Mouse (Mus musculus): Measurements from ENCODE around the gene Il6st. TPM values are rescaled to one million over a fixed set of nuclear protein-coding genes. Genes with fewer than 3 reads are reported as not detected.

Gene Il6st
- polyA plus RNA-seq, 1 experiment from 2014 or later, result 20.2 TPM

DNA sequence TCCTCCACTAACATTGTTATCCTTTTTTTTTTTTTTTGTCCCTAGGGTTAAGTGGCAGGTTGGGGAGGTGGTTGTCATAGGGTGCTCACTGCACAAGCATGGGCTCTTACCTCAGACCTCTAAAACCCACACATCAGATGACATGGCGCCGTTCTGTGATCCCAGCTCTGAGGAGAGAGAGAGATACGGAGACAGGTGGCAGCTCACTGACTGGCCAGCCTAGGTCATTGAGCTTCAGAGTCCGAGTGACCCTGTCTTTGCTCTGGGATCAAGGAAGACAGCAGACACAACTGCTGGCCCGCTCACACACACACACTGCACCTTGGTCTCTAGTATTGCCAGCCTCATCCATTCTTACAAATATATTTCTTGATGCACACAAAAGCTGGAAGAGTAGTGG is 18.7 kb downstream of the Il6st start:
- Histone ChIP-seq H3K9ac (ENCODE audit: low read length) (no peak overlapping the region), H3K27me3 (ENCODE audit: control insufficient read depth, insufficient read depth, low read length) (no peaks in the 10 kb centered on the region), H3K27ac (replicated peaks; ENCODE audit: low read depth, low read length) (no peak overlapping the region), H3K36me3 (ENCODE audit: control insufficient read depth, insufficient read depth, low read length) (peaks cover 4% of the 10 kb centered on the region), H3K4me1 (ENCODE audit: control insufficient read depth, insufficient read depth, low read length) (no peaks in the 10 kb centered on the region), H3K9me3 (ENCODE audit: control insufficient read depth, low read length) (no peaks in the 10 kb centered on the region), H3K4me3 (ENCODE audit: low read depth, low read length) (no peak overlapping the region), H3K4me2 (ENCODE audit: low read depth, severe bottlenecking) (no peak overlapping the region)
- no peak for ATAC-seq (ENCODE audit: insufficient number of reproducible peaks, low FRiP score, low TSS enrichment, low read depth)
- 94% methylated on average over 5 of the region's 5 CpGs for WGBS
- DNase-seq (ENCODE audit: low spot score), result no peak

DNA sequence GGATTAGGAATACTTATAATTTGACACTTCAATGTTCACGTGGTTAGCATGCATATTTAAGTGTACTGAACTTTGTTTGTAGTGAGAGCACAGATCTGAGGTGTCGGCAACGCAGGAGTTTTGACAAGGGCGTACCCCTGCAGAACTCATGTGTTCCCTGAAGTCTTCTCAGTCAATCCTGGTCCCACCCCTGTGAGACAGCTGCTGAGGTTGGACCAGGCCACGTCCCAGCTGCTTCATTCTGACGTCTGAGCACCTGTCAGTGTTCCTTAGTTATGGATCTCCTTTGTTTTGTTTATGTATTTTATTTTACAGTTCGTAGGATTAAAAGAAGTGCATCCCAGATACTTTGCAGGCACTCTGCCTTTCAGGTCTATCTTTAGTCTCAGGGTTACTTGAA is 19.1 kb downstream of the Il6st start:
- Histone ChIP-seq H3K4me3 (ENCODE audit: low read depth, low read length) (no peak overlapping the region), H3K4me2 (ENCODE audit: low read depth, severe bottlenecking) (no peak overlapping the region), H3K9me3 (ENCODE audit: control insufficient read depth, low read length) (no peaks in the 10 kb centered on the region), H3K9ac (ENCODE audit: low read length) (no peak overlapping the region), H3K36me3 (ENCODE audit: control insufficient read depth, insufficient read depth, low read length) (peaks cover 4% of the 10 kb centered on the region), H3K27me3 (ENCODE audit: control insufficient read depth, insufficient read depth, low read length) (no peaks in the 10 kb centered on the region), H3K4me1 (ENCODE audit: control insufficient read depth, insufficient read depth, low read length) (no peaks in the 10 kb centered on the region), H3K27ac (replicated peaks; ENCODE audit: low read depth, low read length) (no peak overlapping the region)
- 88% methylated on average over 7 of the region's 7 CpGs for WGBS
- ATAC-seq (ENCODE audit: insufficient number of reproducible peaks, low FRiP score, low TSS enrichment, low read depth) (no peak), DNase-seq (ENCODE audit: low spot score) (no peak)

DNA sequence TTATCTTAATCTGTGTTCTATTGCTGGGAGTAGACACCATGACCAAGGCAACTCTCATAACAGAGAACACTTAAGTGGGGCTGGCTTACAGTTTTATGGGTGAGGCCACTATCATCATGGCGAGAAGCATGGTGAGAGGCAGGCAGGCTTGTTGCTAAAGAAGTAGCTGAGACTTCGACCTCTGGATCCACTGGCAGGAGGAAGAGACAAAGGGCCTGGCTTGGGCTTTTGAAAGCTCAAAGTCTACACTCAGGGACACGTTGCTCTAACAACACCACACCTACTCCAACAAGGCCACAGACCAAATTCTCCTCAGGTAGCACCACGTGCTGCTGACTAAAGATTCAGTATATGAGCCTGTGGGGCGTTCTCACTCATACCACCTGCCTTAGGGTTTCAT is 22.4 kb downstream of the Il6st start:
- H3K9me3 ChIP-seq (ENCODE audit: control insufficient read depth, low read length), result no peaks in the 10 kb centered on the region
- H3K4me3 ChIP-seq (ENCODE audit: low read depth, low read length), result no peak overlapping the region
- no peaks in the 10 kb centered on the region for H3K4me1 ChIP-seq (ENCODE audit: control insufficient read depth, insufficient read depth, low read length)
- DNase-seq (ENCODE audit: low spot score) (no peak), ATAC-seq (ENCODE audit: insufficient number of reproducible peaks, low FRiP score, low TSS enrichment, low read depth) (no peak)
- H3K4me2 ChIP-seq (ENCODE audit: low read depth, severe bottlenecking), result no peak overlapping the region
- 92% methylated on average over 5 of the region's 5 CpGs for WGBS
- peaks cover 4% of the 10 kb centered on the region for H3K36me3 ChIP-seq (ENCODE audit: control insufficient read depth, insufficient read depth, low read length)
- H3K27ac ChIP-seq (replicated peaks; ENCODE audit: low read depth, low read length), result no peak overlapping the region
- H3K9ac ChIP-seq (ENCODE audit: low read length), result no peak overlapping the region
- H3K27me3 ChIP-seq (ENCODE audit: control insufficient read depth, insufficient read depth, low read length), result no peaks in the 10 kb centered on the region

DNA sequence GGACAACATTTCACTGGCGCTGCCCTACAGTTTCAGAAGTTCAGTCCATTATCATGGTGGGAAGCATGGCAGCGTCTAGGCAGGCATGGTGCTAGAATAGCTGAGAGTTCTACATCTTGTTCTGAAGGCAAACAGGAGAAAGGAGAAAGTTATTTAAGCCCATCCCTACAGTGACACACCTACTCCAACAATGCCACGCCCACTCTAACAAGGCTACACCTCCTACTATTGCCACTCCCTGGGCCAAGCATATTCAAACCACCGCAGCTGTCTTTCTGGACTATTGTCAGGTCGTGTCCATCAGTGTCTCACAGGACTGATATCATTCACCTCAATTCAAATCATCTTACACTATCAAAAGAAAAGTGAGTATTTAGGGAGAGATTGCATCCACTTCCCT is 22.8 kb downstream of the Il6st start:
- Histone ChIP-seq H3K4me2 (ENCODE audit: low read depth, severe bottlenecking) (no peak overlapping the region), H3K4me3 (ENCODE audit: low read depth, low read length) (no peak overlapping the region), H3K36me3 (ENCODE audit: control insufficient read depth, insufficient read depth, low read length) (peaks cover 4% of the 10 kb centered on the region), H3K9me3 (ENCODE audit: control insufficient read depth, low read length) (no peaks in the 10 kb centered on the region), H3K27ac (replicated peaks; ENCODE audit: low read depth, low read length) (no peak overlapping the region), H3K4me1 (ENCODE audit: control insufficient read depth, insufficient read depth, low read length) (no peaks in the 10 kb centered on the region), H3K27me3 (ENCODE audit: control insufficient read depth, insufficient read depth, low read length) (no peaks in the 10 kb centered on the region), H3K9ac (ENCODE audit: low read length) (no peak overlapping the region)
- ATAC-seq (ENCODE audit: insufficient number of reproducible peaks, low FRiP score, low TSS enrichment, low read depth), result no peak
- DNase-seq (ENCODE audit: low spot score), result no peak
- WGBS, result 93% methylated on average over 5 of the region's 5 CpGs

DNA sequence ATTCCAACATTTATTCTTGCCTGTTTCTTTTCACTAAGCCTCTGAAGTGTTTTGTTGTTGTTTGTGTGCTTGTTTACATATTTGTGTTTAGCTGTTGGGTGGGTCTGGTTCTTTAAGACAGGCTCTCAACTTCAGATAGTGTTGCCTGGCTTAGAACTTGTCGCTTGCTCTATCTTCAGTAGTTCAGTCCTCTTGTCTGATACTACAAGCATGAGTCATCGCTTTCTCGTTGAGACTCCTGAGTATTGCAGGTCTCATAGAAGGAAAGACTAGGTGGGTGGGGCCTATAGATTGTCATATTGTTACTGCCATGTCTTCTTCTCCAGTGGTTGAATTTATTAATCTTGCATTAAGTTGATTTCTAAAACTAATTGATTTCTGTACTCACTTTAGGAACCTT is 26.2 kb downstream of the Il6st start:
- Histone ChIP-seq H3K9me3 (ENCODE audit: control insufficient read depth, low read length) (no peaks in the 10 kb centered on the region), H3K4me3 (ENCODE audit: low read depth, low read length) (no peak overlapping the region), H3K9ac (ENCODE audit: low read length) (no peak overlapping the region), H3K4me1 (ENCODE audit: control insufficient read depth, insufficient read depth, low read length) (no peaks in the 10 kb centered on the region), H3K36me3 (ENCODE audit: control insufficient read depth, insufficient read depth, low read length) (peaks cover 6% of the 10 kb centered on the region), H3K27me3 (ENCODE audit: control insufficient read depth, insufficient read depth, low read length) (no peaks in the 10 kb centered on the region), H3K27ac (replicated peaks; ENCODE audit: low read depth, low read length) (no peak overlapping the region), H3K4me2 (ENCODE audit: low read depth, severe bottlenecking) (no peak overlapping the region)
- DNase-seq (ENCODE audit: low spot score) (no peak), ATAC-seq (ENCODE audit: insufficient number of reproducible peaks, low FRiP score, low TSS enrichment, low read depth) (no peak)
- WGBS, result over 99% methylated on average over 3 of the region's 3 CpGs

DNA sequence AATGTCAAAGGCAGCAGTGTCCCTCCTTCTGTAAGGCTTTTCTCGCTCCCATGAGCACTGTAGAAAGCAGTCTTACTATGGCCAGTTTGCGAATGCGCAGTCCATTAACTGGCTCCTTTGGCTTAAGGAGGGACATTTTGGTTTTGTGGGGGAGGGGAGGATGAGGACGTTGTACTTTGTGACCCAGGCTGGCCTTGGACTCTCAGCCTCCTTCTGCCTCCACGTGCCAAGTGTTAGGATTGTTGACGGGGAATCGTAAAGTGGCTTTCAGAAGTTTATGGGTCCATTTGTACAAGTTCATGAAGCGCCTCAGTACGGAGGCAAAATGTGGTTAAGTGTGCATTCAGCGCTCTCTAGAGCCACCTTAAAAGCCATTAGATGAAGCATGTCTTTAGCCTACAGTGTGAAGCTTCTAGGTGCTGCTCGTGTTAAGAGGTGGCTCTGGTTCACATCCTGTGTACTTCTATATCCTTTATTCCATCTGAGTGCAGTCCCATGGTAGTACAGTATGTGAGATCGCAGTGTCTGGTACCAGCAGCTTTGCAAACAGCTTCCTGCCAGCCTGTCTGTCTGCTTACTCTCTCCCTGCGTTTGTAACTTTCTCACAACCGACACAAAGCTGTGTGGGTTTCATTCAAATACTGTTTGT is 27.9 kb downstream of the Il6st start:
- no peak overlapping the region for H3K4me3 ChIP-seq (ENCODE audit: low read depth, low read length)
- no peak overlapping the region for H3K4me2 ChIP-seq (ENCODE audit: low read depth, severe bottlenecking)
- no peaks in the 10 kb centered on the region for H3K9me3 ChIP-seq (ENCODE audit: control insufficient read depth, low read length)
- ATAC-seq (ENCODE audit: insufficient number of reproducible peaks, low FRiP score, low TSS enrichment, low read depth) (no peak), DNase-seq (ENCODE audit: low spot score) (no peak)
- no peak overlapping the region for H3K27ac ChIP-seq (replicated peaks; ENCODE audit: low read depth, low read length)
- WGBS, result 67% methylated on average over 14 of the region's 14 CpGs
- H3K27me3 ChIP-seq (ENCODE audit: control insufficient read depth, insufficient read depth, low read length), result no peaks in the 10 kb centered on the region
- H3K9ac ChIP-seq (ENCODE audit: low read length), result no peak overlapping the region
- H3K4me1 ChIP-seq (ENCODE audit: control insufficient read depth, insufficient read depth, low read length), result no peaks in the 10 kb centered on the region
- H3K36me3 ChIP-seq (ENCODE audit: control insufficient read depth, insufficient read depth, low read length), result peaks cover 4% of the 10 kb centered on the region

DNA sequence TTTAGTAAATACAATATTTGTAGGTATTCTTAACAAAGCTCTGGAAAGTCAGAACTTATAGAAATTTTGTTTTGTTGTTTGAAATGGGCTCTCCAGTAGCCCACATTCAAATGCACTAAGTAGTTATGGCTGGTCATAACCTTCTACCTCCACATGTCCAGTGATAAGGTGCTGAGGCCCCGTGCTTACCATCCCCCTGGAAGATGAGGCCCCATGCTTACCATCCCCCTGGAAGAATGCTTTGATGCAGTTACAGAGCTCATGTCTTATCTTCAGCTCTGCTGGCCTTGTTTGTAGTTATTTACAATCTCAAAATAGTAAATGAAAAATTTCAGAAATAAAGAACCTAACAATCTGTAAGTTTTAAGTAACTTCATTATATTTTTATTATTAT is 28.4 kb downstream of the Il6st start:
- no peaks in the 10 kb centered on the region for H3K27me3 ChIP-seq (ENCODE audit: control insufficient read depth, insufficient read depth, low read length)
- no peaks in the 10 kb centered on the region for H3K9me3 ChIP-seq (ENCODE audit: control insufficient read depth, low read length)
- H3K36me3 ChIP-seq (ENCODE audit: control insufficient read depth, insufficient read depth, low read length), result peaks cover 4% of the 10 kb centered on the region
- H3K4me1 ChIP-seq (ENCODE audit: control insufficient read depth, insufficient read depth, low read length), result no peaks in the 10 kb centered on the region
- 83% methylated on average over 1 of the region's 1 CpGs for WGBS
- H3K4me3 ChIP-seq (ENCODE audit: low read depth, low read length), result no peak overlapping the region
- H3K4me2 ChIP-seq (ENCODE audit: low read depth, severe bottlenecking), result no peak overlapping the region
- H3K9ac ChIP-seq (ENCODE audit: low read length), result no peak overlapping the region
- H3K27ac ChIP-seq (replicated peaks; ENCODE audit: low read depth, low read length), result no peak overlapping the region
- no peak for ATAC-seq (ENCODE audit: insufficient number of reproducible peaks, low FRiP score, low TSS enrichment, low read depth)
- no peak for DNase-seq (ENCODE audit: low spot score)

DNA sequence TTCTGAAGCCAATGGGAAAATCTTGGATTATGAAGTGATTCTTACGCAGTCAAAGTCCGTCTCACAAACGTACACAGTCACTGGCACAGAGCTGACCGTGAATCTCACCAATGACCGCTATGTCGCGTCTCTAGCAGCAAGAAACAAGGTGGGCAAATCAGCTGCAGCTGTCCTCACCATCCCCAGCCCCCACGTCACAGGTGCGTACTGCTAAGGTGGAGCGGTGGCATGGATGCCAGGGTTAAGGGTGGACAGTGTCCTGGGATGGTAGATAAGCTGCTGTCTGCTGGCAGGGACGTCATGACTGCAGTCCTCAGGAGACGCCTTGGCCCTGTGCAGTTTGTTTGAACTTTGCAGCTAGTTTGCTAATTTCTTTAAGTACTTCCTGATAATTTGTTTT is 30.7 kb downstream of the Il6st start:
- Histone ChIP-seq H3K27me3 (ENCODE audit: control insufficient read depth, insufficient read depth, low read length) (no peaks in the 10 kb centered on the region), H3K4me1 (ENCODE audit: control insufficient read depth, insufficient read depth, low read length) (no peaks in the 10 kb centered on the region), H3K4me3 (ENCODE audit: low read depth, low read length) (no peak overlapping the region), H3K9me3 (ENCODE audit: control insufficient read depth, low read length) (no peaks in the 10 kb centered on the region), H3K36me3 (ENCODE audit: control insufficient read depth, insufficient read depth, low read length) (peaks cover 7% of the 10 kb centered on the region; the same call in 1 of the 2 replicates), H3K9ac (ENCODE audit: low read length) (no peak overlapping the region), H3K27ac (replicated peaks; ENCODE audit: low read depth, low read length) (no peak overlapping the region), H3K4me2 (ENCODE audit: low read depth, severe bottlenecking) (no peak overlapping the region)
- DNase-seq (ENCODE audit: low spot score) (no peak), ATAC-seq (ENCODE audit: insufficient number of reproducible peaks, low FRiP score, low TSS enrichment, low read depth) (no peak)
- WGBS, result 92% methylated on average over 12 of the region's 12 CpGs

DNA sequence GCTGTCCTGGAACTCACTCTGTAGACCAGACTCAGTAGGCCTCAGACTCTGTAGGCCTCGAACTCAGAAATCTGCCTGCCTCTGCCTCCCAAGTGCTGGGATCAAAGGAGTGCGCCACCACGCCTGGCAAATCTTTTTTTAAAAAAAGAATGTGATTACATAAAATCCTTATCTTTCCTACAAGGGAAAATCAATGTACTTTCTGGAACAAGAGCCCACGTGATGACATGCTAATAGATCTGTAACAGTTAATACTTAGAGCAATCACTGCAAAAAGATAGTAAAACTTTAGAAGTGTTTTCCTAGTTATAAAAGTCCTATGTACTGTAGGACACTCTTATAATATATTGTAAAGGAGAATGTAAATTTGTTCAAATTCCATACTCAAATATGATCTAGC is 36.2 kb downstream of the Il6st start:
- no peak for ATAC-seq (ENCODE audit: insufficient number of reproducible peaks, low FRiP score, low TSS enrichment, low read depth)
- Histone ChIP-seq H3K9me3 (ENCODE audit: control insufficient read depth, low read length) (no peaks in the 10 kb centered on the region), H3K27me3 (ENCODE audit: control insufficient read depth, insufficient read depth, low read length) (no peaks in the 10 kb centered on the region), H3K4me2 (ENCODE audit: low read depth, severe bottlenecking) (no peak overlapping the region), H3K4me3 (ENCODE audit: low read depth, low read length) (no peak overlapping the region), H3K27ac (replicated peaks; ENCODE audit: low read depth, low read length) (no peak overlapping the region), H3K9ac (ENCODE audit: low read length) (no peak overlapping the region), H3K36me3 (ENCODE audit: control insufficient read depth, insufficient read depth, low read length) (peaks cover 8% of the 10 kb centered on the region; the same call in 1 of the 2 replicates), H3K4me1 (ENCODE audit: control insufficient read depth, insufficient read depth, low read length) (no peaks in the 10 kb centered on the region)
- DNase-seq (ENCODE audit: low spot score), result no peak
- WGBS, result 96% methylated on average over 4 of the region's 4 CpGs
